Mouse (Mus musculus) MEL (cell line): ENCODE data around the gene Ott. TPM values are rescaled to one million over a fixed set of nuclear protein-coding genes. Genes with fewer than 3 reads are reported as not detected.
"Not testable (repeated sequence)": the region's sequence is repeated elsewhere in the genome, so short reads cannot be mapped to it uniquely, and the experiment has no call there.

ENCODE experiments used
- DNase-seq: peaks from one replicate; pipeline ENCODE4 v3.0.0; 2011; ENCODE audit warnings: low read depth, low spot score
- H3K27ac ChIP-seq: 2 replicates; pipeline ENCODE4 v1.5.1; 2012; ENCODE audit warnings: low read depth, mild to moderate bottlenecking, control low read depth, low read length, moderate library complexity; ENCODE audit not compliant: control insufficient read depth
- H3K27me3 ChIP-seq, 2 experiments: fragments of 150-350 bp in 1 of 2; sonication (generic) in 1 of 2; 2 replicates each; pipeline ENCODE4 v1.6.1; 2012; ENCODE audit warnings: low read length in 2 of 2, mild to moderate bottlenecking in 2 of 2, improper control_type of control experiment in 1 of 2, moderate library complexity in 1 of 2; ENCODE audit not compliant: insufficient read depth in 2 of 2, control insufficient read depth in 1 of 2
- H3K36me3 ChIP-seq, 2 experiments: 2 replicates each; pipeline ENCODE4 v1.6.1; 2012 to 2014; ENCODE audit warnings: low read length in 2 of 2, improper control_type of control experiment in 1 of 2, inconsistent platforms in 1 of 2, mild to moderate bottlenecking in 1 of 2; ENCODE audit not compliant: insufficient read depth in 2 of 2, control insufficient read depth in 1 of 2
- H3K4me1 ChIP-seq, 2 experiments: fragments of 150-350 bp in 1 of 2; sonication (generic) in 1 of 2; 2 replicates each; pipeline ENCODE4 v1.6.1; 2012; ENCODE audit warnings: low read length in 2 of 2, improper control_type of control experiment in 1 of 2, mild to moderate bottlenecking in 1 of 2; ENCODE audit not compliant: insufficient read depth in 2 of 2, control insufficient read depth in 1 of 2
- H3K4me3 ChIP-seq, 2 experiments: fragments of 150-350 bp in 1 of 2; sonication (generic) in 1 of 2; 2 replicates each; pipeline ENCODE4 v1.5.1; 2012; ENCODE audit warnings: low read depth in 2 of 2, low read length in 2 of 2, mild to moderate bottlenecking in 2 of 2, moderate library complexity in 2 of 2, control low read depth in 1 of 2, improper control_type of control experiment in 1 of 2; ENCODE audit not compliant: control insufficient read depth in 1 of 2, insufficient read depth in 1 of 2
- H3K79me2 ChIP-seq: 2 replicates; pipeline ENCODE4 v1.6.1; 2012; ENCODE audit warnings: mild to moderate bottlenecking, low read length, moderate library complexity; ENCODE audit not compliant: control insufficient read depth, poor library complexity, insufficient read depth
- H3K9ac ChIP-seq: 2 replicates; pipeline ENCODE4 v1.6.1; 2012; ENCODE audit warnings: low read depth, mild to moderate bottlenecking, control low read depth, low read length, moderate library complexity; ENCODE audit not compliant: control insufficient read depth, poor library complexity, severe bottlenecking
- H3K9me3 ChIP-seq: fragments of 150-350 bp; sonication (generic); replicated peaks from 2 replicates; pipeline ENCODE4 v1.6.1; 2012; ENCODE audit warnings: mild to moderate bottlenecking, low read length, improper control_type of control experiment, moderate library complexity; ENCODE audit not compliant: insufficient read depth
- polyA plus RNA-seq, 2 experiments: library from polyadenylated mRNA; stranded (reverse) in 1 of 2; unstranded in 1 of 2; fragments of >175 nt in 1 of 2; fragments of >200 nt in 1 of 2; gene quantifications; 2 replicates each; pipeline versions ENCODE4 v1.2.1 to v1.2.4; 2012; ENCODE audit warnings: low replicate concordance in 2 of 2, low read depth in 1 of 2; ENCODE audit not compliant: insufficient read length in 2 of 2, insufficient read depth in 1 of 2, missing spikeins in 1 of 2
- total RNA-seq: library from RNA; depleted of rRNA; stranded (reverse); fragments of 300-350 nt; gene quantifications from 2 replicates; pipeline ENCODE4 v1.2.3, GENCODE M21; 2012; rRNA removed

Ott gene
- not detected in 2 replicates for total RNA-seq
- not detected for polyA plus RNA-seq

DNA sequence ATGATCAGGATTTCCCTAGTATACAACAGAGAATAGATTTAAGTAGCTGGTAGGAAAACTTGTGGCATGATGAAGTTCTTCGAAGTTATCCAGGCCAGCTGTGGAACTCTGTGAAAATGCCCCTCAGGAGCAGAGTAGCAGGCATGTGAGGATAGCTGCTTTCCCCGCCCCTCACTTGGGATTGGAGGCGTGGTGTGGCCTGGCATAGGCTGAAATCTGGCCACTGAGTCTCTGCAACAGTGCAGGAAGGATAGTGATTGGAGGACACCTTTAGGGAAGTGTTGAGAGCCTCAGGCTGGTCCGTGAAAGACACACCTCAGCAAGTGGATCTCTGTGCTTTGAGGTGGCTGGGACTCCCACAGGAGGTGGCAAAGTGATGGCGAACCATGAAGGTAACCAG lies at the start of gene Ott:
Gene Ott (plus strand): TSS at position 301 of the 400 bp plus-strand sequence.
- H3K27ac ChIP-seq, H3K79me2 ChIP-seq, H3K9ac ChIP-seq, H3K36me3 ChIP-seq, H3K27me3 ChIP-seq, H3K4me1 ChIP-seq, DNase-seq, H3K4me3 ChIP-seq, H3K9me3 ChIP-seq: not testable (repeated sequence)

Other genes with a start within 250 kb of the Ott start
- gene Luzp4, start 216.6 kb upstream of the Ott start, total RNA-seq, result not detected in 2 replicates
- not detected for gene Luzp4, start 216.6 kb upstream of the Ott start, polyA plus RNA-seq
- not detected in 2 replicates for gene Gm15093, start 198.1 kb downstream of the Ott start, total RNA-seq
- not detected for gene Gm15093, start 198.1 kb downstream of the Ott start, polyA plus RNA-seq